Mouse (Mus musculus) thymus, adult 2 months (tissue): ENCODE data around the gene Smco3.

ENCODE experiments used
- CTCF ChIP-seq: fragments of 200-500 bp; IDR thresholded peaks from 2 replicates; pipeline ENCODE4 v1.5.1; 2012; ENCODE audit warnings: mild to moderate bottlenecking, control low read depth, low read length, moderate library complexity, borderline replicate concordance; ENCODE audit not compliant: control insufficient read depth, poor library complexity, insufficient read depth; ENCODE audit errors: extremely low read depth
- POLR2A ChIP-seq: fragments of 200-500 bp; IDR thresholded peaks from 2 replicates; pipeline ENCODE4 v1.6.1; 2012; ENCODE audit warnings: mild to moderate bottlenecking, low read length, control low read depth, moderate library complexity; ENCODE audit not compliant: control insufficient read depth, poor library complexity, insufficient read depth; ENCODE audit errors: extremely low read depth

- no peak for TF ChIP-seq CTCF
- no peak for TF ChIP-seq POLR2A
Observed at GRCm38 (mm10) chr6:136824987-136825386, 10.3 kb downstream of the Smco3 start.
